Mouse (Mus musculus): ENCODE results near the gene Tex12. TPM values are rescaled to one million over a fixed set of nuclear protein-coding genes. Genes with fewer than 3 reads are reported as not detected.

The Tex12 gene
- not detected in 2 replicates for polyA plus RNA-seq (2014; fragmentation: Nextera tagmentation; extraction: Ambion mirVana)

DNA sequence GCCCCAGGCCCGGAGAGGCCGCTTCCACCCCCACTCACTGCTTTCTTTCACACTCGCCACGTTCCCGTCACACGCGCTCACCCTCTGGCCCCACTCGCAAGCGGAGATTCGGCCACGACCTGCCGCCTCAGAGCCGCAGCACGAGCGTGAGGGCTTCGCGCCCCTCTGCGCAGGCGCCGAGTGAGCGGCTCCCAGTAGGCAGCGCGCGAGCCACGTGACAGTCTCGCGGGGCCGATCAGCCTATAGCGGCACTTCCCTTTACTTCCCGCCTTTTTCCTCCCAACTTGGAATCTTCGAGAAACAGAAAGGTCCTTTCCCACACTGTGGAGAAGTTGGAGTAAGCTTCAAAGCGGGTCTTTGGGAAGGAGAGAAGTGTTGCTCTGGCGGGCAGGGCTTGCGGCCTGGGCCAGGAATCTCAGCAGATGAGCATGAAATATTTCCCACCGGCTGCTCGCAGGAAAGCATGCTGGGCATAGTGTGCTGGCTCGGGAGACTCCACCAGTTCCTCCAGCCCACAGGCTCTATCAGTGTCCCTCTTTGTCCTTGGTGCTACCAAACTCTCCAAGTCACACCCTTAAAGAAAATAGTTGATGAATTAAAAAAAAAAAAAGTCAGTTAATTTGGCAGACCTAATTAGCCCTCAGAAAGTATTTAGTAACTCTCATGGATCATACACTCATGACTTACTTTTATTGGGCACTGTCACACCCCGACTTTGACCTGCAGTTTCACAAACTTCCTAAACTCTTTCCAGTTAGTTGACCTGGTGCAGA, at the start of gene Tex12:
Tex12 (minus strand) TSS at position 181 of the 773 bp plus-strand sequence.
- H3K36me3 ChIP-seq (ENCODE audit: control insufficient read depth, insufficient read depth, low read length) = no peaks in the 10 kb centered on the region
- H3K4me1 ChIP-seq (replicated peaks; ENCODE audit: control insufficient read depth, insufficient read depth, low read length) = no peaks in the 10 kb centered on the region
- no peak within 1 kb of the TSS for H3K27ac ChIP-seq (ENCODE audit: low read depth, low read length)
- 80% methylated on average over 38 of the region's 38 CpGs for WGBS
- no peak within 1 kb of the TSS for H3K9ac ChIP-seq (ENCODE audit: low read depth, low read length)
- H3K9me3 ChIP-seq (ENCODE audit: control insufficient read depth, low read length) = no peaks in the 10 kb centered on the region
- no peaks in the 10 kb centered on the region for H3K27me3 ChIP-seq (replicated peaks; ENCODE audit: control insufficient read depth, insufficient read depth, low read length)
- DNase-seq (ENCODE audit: low spot score) (no peak), ATAC-seq (replicated peaks; ENCODE audit: low FRiP score) (no peak)
- no peak within 1 kb of the TSS for H3K4me2 ChIP-seq
- no peak within 1 kb of the TSS for H3K4me3 ChIP-seq (ENCODE audit: low read depth, low read length)

DNA sequence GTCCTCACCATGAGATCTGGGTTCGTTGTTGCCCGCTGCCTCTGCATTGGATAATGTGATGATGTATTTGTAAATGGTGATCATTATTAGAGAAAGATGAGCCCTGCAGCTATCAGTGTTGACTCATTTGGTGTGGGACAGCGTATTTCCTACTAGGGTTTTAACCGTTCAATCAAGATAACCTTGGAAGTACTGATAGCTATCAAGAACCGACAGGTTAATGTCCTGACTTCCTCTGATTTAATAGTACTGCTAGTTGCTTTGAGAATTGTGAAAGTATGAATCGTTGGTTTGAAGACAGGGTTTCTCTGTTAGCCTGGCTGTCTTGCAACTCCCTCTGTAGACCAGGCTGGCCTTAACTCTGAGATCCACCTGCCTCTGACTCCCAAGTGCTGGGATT, 43.2 kb upstream of the Tex12 start:
- H3K4me2 ChIP-seq = peak overlapping the region; percentile 73
- no peaks in the 10 kb centered on the region for H3K9me3 ChIP-seq (ENCODE audit: control insufficient read depth, low read length)
- peak overlapping the region; percentile 85 for H3K9ac ChIP-seq (ENCODE audit: low read depth, low read length)
- peaks cover 23% of the 10 kb centered on the region; the same call in 1 of the 2 replicates for H3K36me3 ChIP-seq (ENCODE audit: control insufficient read depth, insufficient read depth, low read length)
- 3% methylated on average over 6 of the region's 6 CpGs for WGBS
- H3K27ac ChIP-seq (ENCODE audit: low read depth, low read length) = peak overlapping the region; percentile 66
- ATAC-seq (replicated peaks; ENCODE audit: low FRiP score) (no peak; the same call in 1 of the 2 replicates), DNase-seq (ENCODE audit: low spot score) (no peak)
- H3K4me1 ChIP-seq (replicated peaks; ENCODE audit: control insufficient read depth, insufficient read depth, low read length) = peaks cover 15% of the 10 kb centered on the region
- no peaks in the 10 kb centered on the region for H3K27me3 ChIP-seq (replicated peaks; ENCODE audit: control insufficient read depth, insufficient read depth, low read length)
- peak overlapping the region; percentile 90 for H3K4me3 ChIP-seq (ENCODE audit: low read depth, low read length)

DNA sequence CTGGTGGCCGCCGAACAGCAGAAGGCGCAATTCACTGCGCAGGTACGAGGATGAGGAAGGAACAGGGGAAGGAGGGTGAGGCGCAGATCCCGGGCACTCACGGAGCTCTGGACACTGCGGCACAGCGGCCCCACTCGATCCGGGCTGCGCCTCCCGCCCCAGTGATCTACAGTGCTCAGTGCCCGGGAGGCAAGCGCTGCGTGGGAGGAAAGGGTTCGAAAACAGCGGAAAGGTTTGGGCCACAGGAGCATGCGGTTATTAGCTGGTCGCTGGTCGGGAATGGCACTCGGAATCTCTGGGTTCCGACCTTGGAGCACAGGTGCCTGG, 42.8 kb upstream of the Tex12 start:
- peak; percentile 72 for ATAC-seq (replicated peaks; ENCODE audit: low FRiP score)
- Histone ChIP-seq H3K36me3 (ENCODE audit: control insufficient read depth, insufficient read depth, low read length) (peaks cover 24% of the 10 kb centered on the region; the same call in 1 of the 2 replicates), H3K9me3 (ENCODE audit: control insufficient read depth, low read length) (no peaks in the 10 kb centered on the region), H3K4me2 (peak overlapping the region; percentile 73), H3K4me3 (ENCODE audit: low read depth, low read length) (peak overlapping the region; percentile 90), H3K4me1 (replicated peaks; ENCODE audit: control insufficient read depth, insufficient read depth, low read length) (peaks cover 15% of the 10 kb centered on the region), H3K27ac (ENCODE audit: low read depth, low read length) (peak overlapping the region; percentile 66), H3K9ac (ENCODE audit: low read depth, low read length) (peak overlapping the region; percentile 85), H3K27me3 (replicated peaks; ENCODE audit: control insufficient read depth, insufficient read depth, low read length) (no peaks in the 10 kb centered on the region)
- under 1% methylated on average over 24 of the region's 24 CpGs for WGBS
- DNase-seq (ENCODE audit: low spot score) = no peak

DNA sequence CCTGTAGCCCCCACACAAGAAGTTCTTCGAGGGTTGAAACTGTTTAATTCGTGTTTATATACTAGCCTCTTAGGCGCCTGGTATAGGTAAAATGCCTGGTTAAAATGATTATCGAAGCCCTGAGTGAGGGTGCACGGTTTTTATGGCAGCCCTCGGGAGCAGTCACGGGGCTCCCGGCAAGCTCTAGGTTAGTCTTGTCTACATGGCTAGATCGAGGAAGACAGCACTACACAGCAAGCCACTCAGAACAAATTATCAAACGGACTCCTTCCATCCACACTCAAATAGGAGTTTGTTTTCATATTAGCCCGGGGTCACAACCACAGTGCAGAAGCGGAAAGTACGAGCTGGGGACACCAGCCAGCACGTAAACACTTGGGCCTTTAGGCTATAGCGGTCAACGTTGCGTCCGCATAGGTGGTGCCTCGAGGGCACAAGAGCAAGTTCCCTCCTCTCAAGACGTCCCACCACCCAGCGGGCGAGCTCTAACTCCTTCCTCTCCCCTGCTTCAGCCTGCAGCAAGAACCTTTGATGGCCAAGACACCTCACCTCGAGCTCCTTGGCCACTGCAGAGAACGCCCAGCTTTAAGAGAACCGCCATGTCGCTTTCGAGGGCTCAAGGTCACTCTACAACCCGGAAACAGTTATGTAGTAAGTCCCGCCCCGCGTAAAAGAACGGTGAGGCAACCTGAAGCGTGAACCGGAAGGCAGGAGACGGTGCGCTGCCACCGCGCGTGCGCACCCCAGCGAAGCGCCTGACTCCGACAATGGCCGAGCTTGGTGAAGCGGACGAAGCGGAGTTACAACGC, 42.3 kb upstream of the Tex12 start, which contains the start of the genes Sdhd and Timm8b:
Sdhd (minus strand) TSS at position 624 of the 809 bp plus-strand sequence.
Timm8b (plus strand) TSS at position 722 of the 809 bp plus-strand sequence.
- no peaks in the 10 kb centered on the region for H3K27me3 ChIP-seq (replicated peaks; ENCODE audit: control insufficient read depth, insufficient read depth, low read length)
- peak; percentile 90 for DNase-seq (ENCODE audit: low spot score)
- peaks cover 27% of the 10 kb centered on the region for H3K36me3 ChIP-seq (ENCODE audit: control insufficient read depth, insufficient read depth, low read length)
- peak; percentile 90 for ATAC-seq (replicated peaks; ENCODE audit: low FRiP score)
- peak within 1 kb of the TSS; percentile 73 for H3K4me2 ChIP-seq
- WGBS = under 1% methylated on average over 48 of the region's 48 CpGs
- no peaks in the 10 kb centered on the region for H3K9me3 ChIP-seq (ENCODE audit: control insufficient read depth, low read length)
- H3K4me3 ChIP-seq (ENCODE audit: low read depth, low read length) = peak within 1 kb of the TSS; percentile 90
- peak within 1 kb of the TSS; percentile 66 for H3K27ac ChIP-seq (ENCODE audit: low read depth, low read length)
- H3K4me1 ChIP-seq (replicated peaks; ENCODE audit: control insufficient read depth, insufficient read depth, low read length) = peaks cover 15% of the 10 kb centered on the region
- peak within 1 kb of the TSS; percentile 85 for H3K9ac ChIP-seq (ENCODE audit: low read depth, low read length)

DNA sequence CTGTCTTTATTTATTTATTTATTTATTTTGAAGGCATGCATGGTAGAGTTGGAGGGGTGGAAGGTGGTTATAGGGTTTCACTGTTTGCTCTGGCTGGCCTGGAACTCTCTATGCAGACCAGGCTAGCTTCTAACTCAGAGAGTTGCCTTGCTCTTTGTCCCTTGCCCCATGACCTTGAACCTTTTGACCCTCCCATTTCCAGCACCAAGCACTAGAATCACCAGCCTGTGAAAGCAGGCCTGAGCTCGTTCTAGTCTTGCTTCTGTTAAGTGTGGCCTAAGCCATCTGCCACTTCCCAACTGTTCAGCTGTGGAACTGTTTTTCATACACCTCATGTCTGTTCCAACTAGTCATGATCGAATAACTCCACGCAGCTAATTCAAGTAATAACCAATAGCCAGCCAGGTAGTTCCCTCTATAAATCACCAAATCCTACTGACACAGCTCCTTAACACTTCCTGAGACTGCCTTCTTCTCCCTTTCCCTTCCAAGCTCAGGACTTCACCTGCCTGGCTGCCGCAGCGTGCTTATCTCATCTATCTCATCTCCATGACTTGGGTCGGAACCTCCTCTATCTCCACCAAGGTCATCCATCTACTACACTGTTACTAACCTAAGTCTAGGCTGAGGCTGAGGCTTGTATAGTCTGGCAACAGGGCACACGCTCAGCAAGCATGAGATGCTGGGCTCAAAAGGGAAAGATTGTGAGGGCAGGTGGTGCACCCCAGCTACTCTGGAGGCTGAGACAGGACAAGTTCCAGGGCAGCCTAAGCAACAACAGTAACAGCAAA, 41.1 kb upstream of the Tex12 start:
- ATAC-seq (replicated peaks; ENCODE audit: low FRiP score) (0 out of 2 replicates have a peak, but pooled peaks have one; percentile 5), DNase-seq (ENCODE audit: low spot score) (no peak)
- WGBS = 54% methylated on average over 7 of the region's 7 CpGs

DNA sequence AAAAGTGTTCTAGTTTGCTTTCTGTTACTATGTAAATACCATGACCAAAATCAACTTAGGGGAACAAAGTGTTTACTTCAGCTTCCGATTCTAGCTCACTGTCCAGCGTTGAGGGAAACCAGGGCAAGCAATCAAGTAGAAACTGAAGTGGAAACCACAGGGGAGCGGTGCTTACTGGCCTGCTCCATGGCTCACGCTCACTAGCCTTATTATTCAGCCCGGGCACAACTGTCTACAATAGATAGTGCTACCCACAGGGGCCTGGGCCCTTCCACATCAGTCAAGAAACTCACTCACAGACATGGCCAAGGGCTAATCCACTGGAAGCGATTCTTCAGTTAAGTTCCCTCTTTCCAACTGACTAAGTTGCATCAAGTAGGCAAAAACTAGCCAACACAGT, 40.4 kb upstream of the Tex12 start:
- peak; percentile 42 for DNase-seq (ENCODE audit: low spot score)
- H3K4me3 ChIP-seq (ENCODE audit: low read depth, low read length) = peak overlapping the region; percentile 90
- H3K9ac ChIP-seq (ENCODE audit: low read depth, low read length) = peak overlapping the region; percentile 85
- peak; percentile 78 for ATAC-seq (replicated peaks; ENCODE audit: low FRiP score)
- H3K27me3 ChIP-seq (replicated peaks; ENCODE audit: control insufficient read depth, insufficient read depth, low read length) = no peaks in the 10 kb centered on the region
- H3K9me3 ChIP-seq (ENCODE audit: control insufficient read depth, low read length) = no peaks in the 10 kb centered on the region
- H3K4me2 ChIP-seq = peak overlapping the region; percentile 73
- peaks cover 36% of the 10 kb centered on the region for H3K36me3 ChIP-seq (ENCODE audit: control insufficient read depth, insufficient read depth, low read length)
- H3K4me1 ChIP-seq (replicated peaks; ENCODE audit: control insufficient read depth, insufficient read depth, low read length) = peaks cover 15% of the 10 kb centered on the region
- peak overlapping the region; percentile 66 for H3K27ac ChIP-seq (ENCODE audit: low read depth, low read length)
- WGBS = 43% methylated on average over 6 of the region's 6 CpGs

More for the DNA sequence above, 41.1 kb upstream of the Tex12 start:
- Histone ChIP-seq H3K4me2 (peak overlapping the region; percentile 73), H3K9me3 (ENCODE audit: control insufficient read depth, low read length) (no peaks in the 10 kb centered on the region), H3K27ac (ENCODE audit: low read depth, low read length) (peak overlapping the region; percentile 66), H3K4me3 (ENCODE audit: low read depth, low read length) (peak overlapping the region; percentile 90), H3K36me3 (ENCODE audit: control insufficient read depth, insufficient read depth, low read length) (peaks cover 31% of the 10 kb centered on the region), H3K27me3 (replicated peaks; ENCODE audit: control insufficient read depth, insufficient read depth, low read length) (no peaks in the 10 kb centered on the region), H3K4me1 (replicated peaks; ENCODE audit: control insufficient read depth, insufficient read depth, low read length) (peaks cover 15% of the 10 kb centered on the region), H3K9ac (ENCODE audit: low read depth, low read length) (peak overlapping the region; percentile 85)

DNA sequence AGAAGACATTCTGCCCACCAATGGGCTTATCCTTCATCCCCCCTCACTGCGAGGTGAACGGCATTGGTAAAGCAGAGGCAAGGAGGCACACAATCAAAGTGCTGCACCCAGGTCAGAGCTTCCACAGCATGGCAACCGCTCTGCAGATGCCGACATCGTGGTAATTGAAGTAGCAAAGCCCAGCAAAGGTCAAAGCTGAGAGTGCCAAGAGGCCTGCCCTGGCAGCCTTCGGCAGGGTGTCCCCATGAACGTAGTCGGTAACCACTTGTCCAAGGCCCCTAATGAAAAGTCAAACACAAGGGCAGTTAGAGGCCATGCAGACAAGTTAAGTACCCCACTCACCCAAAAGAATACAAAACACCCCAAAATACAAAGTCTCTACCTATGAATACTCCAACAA, 35.8 kb upstream of the Tex12 start:
- no peak overlapping the region for H3K4me2 ChIP-seq
- WGBS = 93% methylated on average over 8 of the region's 8 CpGs
- no peak overlapping the region for H3K27ac ChIP-seq (ENCODE audit: low read depth, low read length)
- no peak overlapping the region for H3K4me3 ChIP-seq (ENCODE audit: low read depth, low read length)
- H3K9ac ChIP-seq (ENCODE audit: low read depth, low read length) = no peak overlapping the region
- ATAC-seq (replicated peaks; ENCODE audit: low FRiP score) = no peak
- DNase-seq (ENCODE audit: low spot score) = no peak
- no peaks in the 10 kb centered on the region for H3K27me3 ChIP-seq (replicated peaks; ENCODE audit: control insufficient read depth, insufficient read depth, low read length)
- no peaks in the 10 kb centered on the region for H3K9me3 ChIP-seq (ENCODE audit: control insufficient read depth, low read length)
- H3K4me1 ChIP-seq (replicated peaks; ENCODE audit: control insufficient read depth, insufficient read depth, low read length) = peaks cover 8% of the 10 kb centered on the region
- H3K36me3 ChIP-seq (ENCODE audit: control insufficient read depth, insufficient read depth, low read length) = peaks cover 40% of the 10 kb centered on the region

DNA sequence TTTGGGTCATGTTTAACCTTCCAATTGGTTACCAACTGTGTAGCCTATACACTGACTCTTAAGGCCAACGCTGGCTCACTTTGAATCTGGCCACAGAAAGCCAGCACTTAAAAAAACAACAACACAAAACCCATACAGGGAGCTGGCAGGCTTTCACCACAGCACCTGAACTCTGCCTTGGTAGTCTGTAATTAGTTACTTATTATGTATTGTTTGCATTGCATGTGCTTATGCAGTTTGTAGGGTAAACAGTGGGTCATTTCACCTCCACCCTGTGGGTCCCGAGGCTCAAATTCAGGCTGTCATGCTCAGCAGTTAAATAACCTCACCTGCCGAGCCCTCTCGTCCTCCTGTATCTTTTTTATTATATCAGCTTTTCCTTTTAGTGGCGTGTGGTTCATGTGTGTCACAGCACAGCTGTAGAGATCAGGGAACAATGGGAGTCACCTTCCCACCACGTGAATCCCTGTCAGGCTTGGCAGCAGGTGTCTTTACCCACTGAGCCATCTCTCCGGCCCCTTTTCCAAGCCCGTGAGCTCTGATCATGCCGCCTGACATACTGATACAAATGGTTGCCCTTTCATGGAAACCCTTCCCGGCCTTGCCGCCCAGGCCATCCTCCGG, 33.8 kb upstream of the Tex12 start:
- Histone ChIP-seq H3K4me3 (ENCODE audit: low read depth, low read length) (no peak overlapping the region), H3K4me1 (replicated peaks; ENCODE audit: control insufficient read depth, insufficient read depth, low read length) (no peaks in the 10 kb centered on the region), H3K4me2 (no peak overlapping the region), H3K9me3 (ENCODE audit: control insufficient read depth, low read length) (no peaks in the 10 kb centered on the region), H3K36me3 (ENCODE audit: control insufficient read depth, insufficient read depth, low read length) (peaks cover 37% of the 10 kb centered on the region), H3K27me3 (replicated peaks; ENCODE audit: control insufficient read depth, insufficient read depth, low read length) (no peaks in the 10 kb centered on the region), H3K9ac (ENCODE audit: low read depth, low read length) (no peak overlapping the region), H3K27ac (ENCODE audit: low read depth, low read length) (peak overlapping the region; percentile 60; the same call in 1 of the 2 replicates)
- 0 out of 2 replicates have a peak, but pooled peaks have one; percentile 46 for ATAC-seq (replicated peaks; ENCODE audit: low FRiP score)
- no peak for DNase-seq (ENCODE audit: low spot score)
- 70% methylated on average over 12 of the region's 12 CpGs for WGBS
